Mouse (Mus musculus) left cerebral cortex, postnatal 10 days (tissue): ENCODE data around the gene Fam53b. TPM values are rescaled to one million over a fixed set of nuclear protein-coding genes. Genes with fewer than 3 reads are reported as not detected.

Source experiments
- DNase-seq, 2 experiments: peaks; one replicate each; pipeline ENCODE4 v3.0.0; 2021 to 2022; ENCODE audit warnings: low spot score in 2 of 2, mixed read lengths in 1 of 2; ENCODE audit errors: extremely low spot score in 1 of 2
- intact Hi-C: fragments of 180-260 bp; cut with DNase I; formaldehyde crosslinking; loops from one replicate; pipeline ENCODE4 v1.15.1; 2025
- total RNA-seq, 2 experiments: library from RNA; stranded (reverse); gene quantifications; 2 replicates each; pipeline ENCODE4 v1.2.3; 2021

Fam53b gene
- total RNA-seq, 2 experiments from 2014 or later, result 13.9 to 14.5 TPM

GRCm38 (mm10) chr7:132702024-132702423, 111.7 kb downstream of the Fam53b start:
- intact Hi-C loops, result no loop called here
- no peak for DNase-seq

- DNase-seq, result no peak
- intact Hi-C loops, result no loop called here
These were observed 112.3 kb downstream of the Fam53b start for GRCm38 (mm10) chr7:132701412-132701811.

- intact Hi-C loops, result no loop called here
- DNase-seq, result no peak
These were observed 113.6 kb downstream of the Fam53b start for GRCm38 (mm10) chr7:132700107-132700506.

- intact Hi-C loops, result no loop called here
- DNase-seq, result no peak
These were observed 114.0 kb downstream of the Fam53b start for GRCm38 (mm10) chr7:132699639-132700038.

- intact Hi-C loops, result no loop called here
- no peak for DNase-seq
These were observed 114.5 kb downstream of the Fam53b start for GRCm38 (mm10) chr7:132699165-132699564.

- DNase-seq, result no peak
- intact Hi-C loops, result no loop called here
These were observed 114.9 kb downstream of the Fam53b start for GRCm38 (mm10) chr7:132698737-132699136.

GRCm38 (mm10) chr7:132697258-132697796, 116.4 kb downstream of the Fam53b start:
- intact Hi-C loops, result no loop called here
- no peak for DNase-seq

GRCm38 (mm10) chr7:132693561-132693960, 120.1 kb downstream of the Fam53b start:
- no peak for DNase-seq
- intact Hi-C loops, result no loop called here

GRCm38 (mm10) chr7:132692719-132693118, 121.0 kb downstream of the Fam53b start:
- intact Hi-C loops, result no loop called here
- DNase-seq, result peak; percentile 46 to 66

GRCm38 (mm10) chr7:132690716-132691472, 122.8 kb downstream of the Fam53b start:
- intact Hi-C loops, result no loop called here
- no peak for DNase-seq

GRCm38 (mm10) chr7:132689722-132690121, 124.0 kb downstream of the Fam53b start:
- intact Hi-C loops, result no loop called here
- DNase-seq, result no peak

GRCm38 (mm10) chr7:132688721-132689120, 125.0 kb downstream of the Fam53b start:
- intact Hi-C loops, result no loop called here

GRCm38 (mm10) chr7:132687897-132688296, 125.8 kb downstream of the Fam53b start:
- DNase-seq, result no peak
- intact Hi-C loops, result no loop called here

More at GRCm38 (mm10) chr7:132688721-132689120, 125.0 kb downstream of the Fam53b start:
- DNase-seq, result no peak

- intact Hi-C loops, result no loop called here
- no peak for DNase-seq
These were observed 127.2 kb downstream of the Fam53b start for GRCm38 (mm10) chr7:132686515-132686914.

- intact Hi-C loops, result no loop called here
- no peak for DNase-seq
These were observed 129.8 kb downstream of the Fam53b start for GRCm38 (mm10) chr7:132683923-132684322.

GRCm38 (mm10) chr7:132682901-132683300, 130.8 kb downstream of the Fam53b start:
- intact Hi-C loops, result no loop called here
- DNase-seq, result no peak

- intact Hi-C loops, result no loop called here
- no peak for DNase-seq
These were observed 131.3 kb downstream of the Fam53b start for GRCm38 (mm10) chr7:132682336-132682735.

- intact Hi-C loops, result no loop called here
- no peak for DNase-seq
These were observed 131.9 kb downstream of the Fam53b start for GRCm38 (mm10) chr7:132681831-132682230.

- no peak for DNase-seq
- intact Hi-C loops, result no loop called here
These were observed 132.4 kb downstream of the Fam53b start for GRCm38 (mm10) chr7:132681296-132681695.

GRCm38 (mm10) chr7:132679549-132679948, 134.1 kb downstream of the Fam53b start:
- DNase-seq, result no peak
- intact Hi-C loops, result no loop called here

- DNase-seq, result no peak
- intact Hi-C loops, result no loop called here
These were observed 134.6 kb downstream of the Fam53b start for GRCm38 (mm10) chr7:132679117-132679516.
